8 mouse cellular contexts compared by ENCODE assay signal in genomic region chr11:76912055-76912395, GRCm38 (mm10). TPM values are rescaled to one million over a fixed set of nuclear protein-coding genes. Genes with fewer than 3 reads are reported as not detected.
DNase-seq lines count a peak whose midpoint lies in the region; ATAC-seq and TF ChIP-seq lines count a peak whose summit lies in the region.

No protein-coding gene starts in this region.

- TF ChIP-seq POLR2A in liver, adult 2 months (IDR thresholded peaks at IDR 0.05; ENCODE audit: extremely low read depth, insufficient read depth, low read length), result no peak
- TF ChIP-seq POLR2A in kidney, adult 2 months (IDR thresholded peaks at IDR 0.05; ENCODE audit: low read depth, low read length), result no peak
- no peak for TF ChIP-seq POLR2A in limb, embryonic 14.5 days (IDR thresholded peaks at IDR 0.05; ENCODE audit: borderline replicate concordance, extremely low read depth, insufficient read depth, insufficient read length)

- H3K27ac ChIP-seq in liver, adult 2 months (replicated peaks; ENCODE audit: insufficient read depth, low read depth, low read length), result no peak overlapping the region
- no peak overlapping the region for H3K27ac ChIP-seq in liver, embryonic 11.5 days (ENCODE audit: low read depth, low read length)
- peak overlapping the region; percentile 87 for H3K27ac ChIP-seq in kidney, adult 2 months (ENCODE audit: insufficient read depth, low read depth, low read length)
- H3K27ac ChIP-seq in limb, embryonic 14.5 days (replicated peaks; ENCODE audit: low read depth, low read length), result no peak overlapping the region

- H3K4me3 ChIP-seq in liver, adult 2 months (ENCODE audit: insufficient read depth, low read depth, low read length), result no peak overlapping the region
- no peak overlapping the region for H3K4me3 ChIP-seq in liver, embryonic 11.5 days (ENCODE audit: low read depth, low read length)
- H3K4me3 ChIP-seq in kidney, adult 2 months (ENCODE audit: insufficient read depth, low read depth, low read length), result no peak overlapping the region
- no peak overlapping the region for H3K4me3 ChIP-seq in limb, embryonic 14.5 days (replicated peaks; ENCODE audit: low read length)

- H3K36me3 ChIP-seq in liver, adult 2 months (ENCODE audit: control insufficient read depth, insufficient read depth, low read length), result no peaks in the 10 kb centered on the region
- H3K36me3 ChIP-seq in liver, embryonic 11.5 days (ENCODE audit: control insufficient read depth, insufficient read depth, low read length), result no peaks in the 10 kb centered on the region
- H3K36me3 ChIP-seq in kidney, adult 2 months (ENCODE audit: control insufficient read depth, insufficient read depth, low read length), result no peaks in the 10 kb centered on the region
- H3K36me3 ChIP-seq in limb, embryonic 14.5 days (ENCODE audit: control insufficient read depth, insufficient read depth, low read length), result no peaks in the 10 kb centered on the region

- H3K27me3 ChIP-seq in liver, adult 2 months (ENCODE audit: control insufficient read depth, insufficient read depth, low read length), result no peaks in the 10 kb centered on the region
- H3K27me3 ChIP-seq in liver, embryonic 11.5 days (replicated peaks; ENCODE audit: control insufficient read depth, insufficient read depth, low read length), result no peaks in the 10 kb centered on the region
- no peaks in the 10 kb centered on the region for H3K27me3 ChIP-seq in kidney, adult 2 months (replicated peaks; ENCODE audit: control insufficient read depth, insufficient read depth, low read length)
- no peaks in the 10 kb centered on the region for H3K27me3 ChIP-seq in limb, embryonic 14.5 days (ENCODE audit: control insufficient read depth, insufficient read depth, low read length)

- H3K9me3 ChIP-seq in liver, embryonic 11.5 days (ENCODE audit: control insufficient read depth, low read length), result no peaks in the 10 kb centered on the region
- no peaks in the 10 kb centered on the region for H3K9me3 ChIP-seq in limb, embryonic 14.5 days (ENCODE audit: control insufficient read depth, low read length)

- no peak overlapping the region for H3K4me2 ChIP-seq in liver, embryonic 11.5 days
- no peak overlapping the region; the same call in 1 of the 2 replicates for H3K4me2 ChIP-seq in limb, embryonic 14.5 days (replicated peaks; ENCODE audit: low read depth, low read length, severe bottlenecking)

- WGBS in liver, adult 2 months, result 25% methylated on average over 7 of the region's 7 CpGs
- 44% methylated on average over 7 of the region's 7 CpGs for WGBS in liver, embryonic 11.5 days
- WGBS in kidney, adult 2 months, result 7% methylated on average over 7 of the region's 7 CpGs
- WGBS in limb, embryonic 14.5 days, result 12% methylated on average over 7 of the region's 7 CpGs

- no peak for TF ChIP-seq CTCF in liver, adult 2 months (IDR thresholded peaks at IDR 0.05; ENCODE audit: low read depth, low read length)
- no peak for TF ChIP-seq CTCF in kidney, adult 2 months (conservative IDR thresholded peaks at IDR 0.05; ENCODE audit: insufficient read depth, insufficient read length, low read depth, low read length)

- ATAC-seq in liver, embryonic 11.5 days (replicated peaks; ENCODE audit: low FRiP score), result no peak
- no peak for ATAC-seq in limb, embryonic 14.5 days (ENCODE audit: low FRiP score, low read depth)
- no peak for ATAC-seq in megakaryocyte progenitor cell, adult 5-6 weeks (replicated peaks; ENCODE audit: poor library complexity)

- H3K79me2 ChIP-seq in liver, adult 2 months (ENCODE audit: control insufficient read depth, insufficient read depth, low read length), result no peaks in the 10 kb centered on the region

- peak; percentile 62 for DNase-seq in liver, adult 2 months (ENCODE audit: extremely low read depth, low read depth, low spot score)
- DNase-seq in liver, embryonic 11.5 days (ENCODE audit: low spot score), result no peak
- peak; percentile 58 to 63 for DNase-seq in cerebellum, postnatal 25 days
- DNase-seq in kidney, adult 2 months, result peak; percentile 80
- peak; percentile 45 for DNase-seq in limb, embryonic 14.5 days (ENCODE audit: low spot score)
- DNase-seq in spleen, adult 18-20 months, result no peak
- no peak for DNase-seq in thymus, postnatal 0 days (ENCODE audit: low spot score)

- no peak overlapping the region for H3K9ac ChIP-seq in liver, adult 2 months (ENCODE audit: low read depth, low read length)
- no peak overlapping the region for H3K9ac ChIP-seq in liver, embryonic 11.5 days (ENCODE audit: low read depth, low read length)
- H3K9ac ChIP-seq in limb, embryonic 14.5 days (ENCODE audit: low read depth, low read length, severe bottlenecking), result no peak overlapping the region

- H3K4me1 ChIP-seq in liver, adult 2 months (ENCODE audit: control insufficient read depth, insufficient read depth, low read length), result peaks cover 9% of the 10 kb centered on the region
- H3K4me1 ChIP-seq in liver, embryonic 11.5 days (replicated peaks; ENCODE audit: control insufficient read depth, insufficient read depth, low read length), result peaks cover 7% of the 10 kb centered on the region; the same call in 1 of the 2 replicates
- H3K4me1 ChIP-seq in kidney, adult 2 months (ENCODE audit: control insufficient read depth, insufficient read depth, low read length), result peaks cover 22% of the 10 kb centered on the region
- peaks cover 18% of the 10 kb centered on the region for H3K4me1 ChIP-seq in limb, embryonic 14.5 days (ENCODE audit: control insufficient read depth, insufficient read depth, low read length)

RNA-seq across cellular contexts. Expression of gene Tmigd1, which starts 10.1 kb away (rescaled TPM):
- total RNA-seq in liver, adult 2 months (2014; rRNA removed), result not detected in 2 replicates
- polyA plus RNA-seq in liver, adult 2 months (2012; rRNA removed), result not detected in 2 replicates
- polyA plus RNA-seq in liver, embryonic 11.5 days (2014; fragmentation: Nextera tagmentation; extraction: Ambion mirVana), result not detected in 2 replicates
- 36.1 and 39.0 TPM in 2 replicates for polyA plus RNA-seq in kidney, adult 2 months (2012; rRNA removed)
- polyA plus RNA-seq in limb, embryonic 14.5 days (2012; rRNA removed), result 0.09 and 0.17 TPM in 2 replicates
- polyA plus RNA-seq in limb, embryonic 14.5 days (2014; fragmentation: Nextera tagmentation; extraction: Ambion mirVana), result 0.33 and 0.36 TPM in 2 replicates
- not detected in 2 replicates for total RNA-seq in megakaryocyte progenitor cell, adult 5-6 weeks (2015)
- total RNA-seq in megakaryocyte progenitor cell, adult 5-6 weeks (2017), result not detected in 2 replicates
- 1.3 and 1.8 TPM in 2 replicates for polyA plus RNA-seq in thymus, postnatal 0 days (2015; fragmentation: Nextera tagmentation; extraction: Ambion mirVana)

RNA-seq across cellular contexts. Expression of gene Blmh, which starts 12.6 kb away (rescaled TPM):
- total RNA-seq in liver, adult 2 months (2014; rRNA removed), result 43.6 and 45.8 TPM in 2 replicates
- 8.6 and 10.3 TPM in 2 replicates for polyA plus RNA-seq in liver, adult 2 months (2012; rRNA removed)
- 107 and 116 TPM in 2 replicates for polyA plus RNA-seq in liver, embryonic 11.5 days (2014; fragmentation: Nextera tagmentation; extraction: Ambion mirVana)
- polyA plus RNA-seq in kidney, adult 2 months (2012; rRNA removed), result 26.1 and 27.8 TPM in 2 replicates
- polyA plus RNA-seq in limb, embryonic 14.5 days (2012; rRNA removed), result 44.3 and 64.8 TPM in 2 replicates
- 138 and 146 TPM in 2 replicates for polyA plus RNA-seq in limb, embryonic 14.5 days (2014; fragmentation: Nextera tagmentation; extraction: Ambion mirVana)
- total RNA-seq in megakaryocyte progenitor cell, adult 5-6 weeks (2015), result 63.5 and 71.3 TPM in 2 replicates
- total RNA-seq in megakaryocyte progenitor cell, adult 5-6 weeks (2017), result 196 and 216 TPM in 2 replicates
- 106 and 114 TPM in 2 replicates for polyA plus RNA-seq in thymus, postnatal 0 days (2015; fragmentation: Nextera tagmentation; extraction: Ambion mirVana)

Comparison
In these comparisons a context has a peak if more than half of its experiments do, and no peak if none do; other contexts are left out.
1. DNase-seq: peak in liver, adult 2 months (single experiment), cerebellum, postnatal 25 days (2 of 2), kidney, adult 2 months (single experiment) and limb, embryonic 14.5 days (single experiment); none in liver, embryonic 11.5 days (single experiment), spleen, adult 18-20 months (0 of 2) and thymus, postnatal 0 days (single experiment).
2. RNA of gene Tmigd1, which starts 10.1 kb away (polyA plus RNA-seq): 36.1 to 39.0 TPM in kidney, adult 2 months; 1.3 to 1.8 TPM in thymus, postnatal 0 days, 0.09 to 0.36 TPM in limb, embryonic 14.5 days, not detected in liver, adult 2 months and not detected in liver, embryonic 11.5 days; every median in the first group is over 10 times any median in the second.